Mouse (Mus musculus) embryonic fibroblast, embryonic 13.5 days (primary cell): ENCODE data around the gene Artn. TPM values are rescaled to one million over a fixed set of nuclear protein-coding genes. Genes with fewer than 3 reads are reported as not detected.
A peak's percentile ranks its signal among the peaks of the same experiment; 100 is the strongest.

Experiments used
- H3K27ac ChIP-seq: 2 replicates; pipeline ENCODE4 v1.5.1; 2012; ENCODE audit warnings: low read length, control low read depth, inconsistent platforms; ENCODE audit not compliant: insufficient read depth
- H3K4me1 ChIP-seq: 2 replicates; pipeline ENCODE4 v1.6.1; 2011; ENCODE audit warnings: low read length; ENCODE audit not compliant: control insufficient read depth, insufficient read depth
- H3K4me3 ChIP-seq: 2 replicates; pipeline ENCODE4 v1.5.1; 2011; ENCODE audit warnings: mild to moderate bottlenecking, control low read depth, low read length; ENCODE audit not compliant: insufficient read depth
- CTCF ChIP-seq: IDR thresholded peaks from 2 replicates; pipeline ENCODE4 v1.5.1; 2011; ENCODE audit warnings: mild to moderate bottlenecking, control low read depth, low read length, moderate library complexity, borderline replicate concordance; ENCODE audit not compliant: insufficient read depth
- POLR2A ChIP-seq: IDR thresholded peaks from 2 replicates; pipeline ENCODE4 v1.6.1; 2011; ENCODE audit warnings: low read depth, mild to moderate bottlenecking, control low read depth, low read length, moderate library complexity
- polyA plus RNA-seq: library from polyadenylated mRNA; stranded (reverse); fragments of >200 nt; gene quantifications from 2 replicates; pipeline ENCODE4 v1.2.4, GENCODE M21; 2011; ENCODE audit warnings: low read depth; ENCODE audit not compliant: missing spikeins, insufficient read length

Gene Artn
- polyA plus RNA-seq, 1 experiment = 5.8 TPM

GRCm38 (mm10) chr4:117882701-117883691 lies 46.6 kb downstream of the Artn start, which contains the start of gene B4galt2:
B4galt2 (minus strand) TSS chr4:117883487.
- Histone ChIP-seq H3K4me3 (peak within 1 kb of the TSS; percentile 59), H3K27ac (no peak within 1 kb of the TSS), H3K4me1 (no peaks in the 10 kb centered on the region; the same call in 1 of the 2 replicates)
- TF ChIP-seq CTCF (no peak), POLR2A (peak; percentile 67)

DNA sequence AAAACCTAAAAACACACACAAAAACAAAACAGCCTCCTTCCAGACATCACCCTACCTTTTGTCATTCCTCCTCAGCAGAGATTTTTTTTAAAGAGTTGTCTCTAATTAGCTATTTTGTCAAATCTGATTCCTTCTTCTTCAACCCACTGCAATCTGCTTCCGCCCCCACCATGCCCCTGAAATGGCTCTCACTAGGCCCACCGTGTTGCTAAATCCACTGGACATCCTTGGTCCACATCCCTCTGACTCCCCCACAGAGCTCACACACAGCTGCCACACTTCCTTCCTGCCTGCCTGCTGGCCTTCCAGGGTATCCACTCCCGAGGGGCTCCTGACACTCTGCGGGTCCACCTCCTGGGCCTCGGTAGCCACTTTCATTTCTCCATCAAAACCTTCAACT lies 50.9 kb downstream of the Artn start:
- TF ChIP-seq POLR2A = no peak
- TF ChIP-seq CTCF = no peak
- H3K27ac ChIP-seq = no peak overlapping the region
- H3K4me3 ChIP-seq = no peak overlapping the region
- no peaks in the 10 kb centered on the region for H3K4me1 ChIP-seq

DNA sequence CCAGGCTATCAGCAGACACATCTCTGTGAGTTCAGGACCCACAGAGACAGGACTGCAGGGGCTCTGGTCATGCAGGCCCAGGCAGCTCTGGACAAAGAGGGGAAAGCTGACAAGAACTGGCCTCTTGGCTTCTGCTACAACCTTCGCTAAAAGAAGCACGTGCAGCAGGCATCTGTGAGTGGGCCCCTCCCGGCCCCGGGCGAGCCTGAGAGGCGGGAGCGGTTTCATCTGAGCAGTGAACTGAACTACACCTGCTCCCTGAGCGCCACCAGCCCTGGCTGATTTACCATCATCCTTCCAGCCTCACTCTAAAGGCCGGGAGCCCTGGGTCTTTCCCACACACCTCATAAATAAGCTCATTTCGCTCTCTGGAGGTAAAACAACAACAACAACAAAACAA lies 51.3 kb downstream of the Artn start:
- TF ChIP-seq CTCF = no peak
- no peak for TF ChIP-seq POLR2A
- H3K4me1 ChIP-seq = no peaks in the 10 kb centered on the region

More for the DNA sequence above, 51.3 kb downstream of the Artn start:
- no peak overlapping the region for H3K27ac ChIP-seq
- no peak overlapping the region for H3K4me3 ChIP-seq

Other genes with a start within 250 kb of the Artn start
- 17.9 and 18.6 TPM in 2 replicates for gene Dmap1, start 247.5 kb downstream of the Artn start, polyA plus RNA-seq
- not detected in 2 replicates for gene Gm12845, start 205.4 kb downstream of the Artn start, polyA plus RNA-seq
- gene Klf17, start 164.1 kb downstream of the Artn start, polyA plus RNA-seq = not detected in 2 replicates
- 26.0 and 44.0 TPM in 2 replicates for gene Slc6a9, start 95.3 kb downstream of the Artn start, polyA plus RNA-seq
- 0.78 and 2.5 TPM in 2 replicates for gene Ccdc24, start 57.2 kb downstream of the Artn start, polyA plus RNA-seq
- 43.8 and 45.6 TPM in 2 replicates for gene B4galt2, start 46.3 kb downstream of the Artn start, polyA plus RNA-seq
- gene Atp6v0b, start 42.4 kb downstream of the Artn start, polyA plus RNA-seq = 137 and 146 TPM in 2 replicates
- gene Dph2, start 37.7 kb downstream of the Artn start, polyA plus RNA-seq = 6.6 and 10.0 TPM in 2 replicates
- 44.3 and 45.6 TPM in 2 replicates for gene Ipo13, start 14.8 kb downstream of the Artn start, polyA plus RNA-seq
- gene St3gal3, start 205.2 kb upstream of the Artn start, polyA plus RNA-seq = 21.5 and 30.7 TPM in 2 replicates